ENCODE assay signal across 20 mouse cellular contexts in genomic region chr4:131493726-131494125, GRCm38 (mm10).
DNase-seq lines count a peak whose midpoint lies in the region; ATAC-seq lines count a peak whose summit lies in the region.
"Had no signal": no experiment of that assay in that cellular context is flagged by ENCODE, and none has a peak within 500 bp of the region (broad histone marks: within the 10 kb centered on the region; RNA-seq: fewer than 3 reads in every experiment).

No protein-coding gene starts in this region.

- H3K4me3 ChIP-seq in midbrain, embryonic 12.5 days: no peak overlapping the region
- no peak overlapping the region for H3K4me3 ChIP-seq in midbrain, embryonic 11.5 days (ENCODE audit: low read depth, low read length)
- no peak overlapping the region for H3K4me3 ChIP-seq in midbrain, embryonic 14.5 days (replicated peaks; ENCODE audit: low read depth, low read length)
- H3K4me3 ChIP-seq: heart, embryonic 10.5 days; left cerebral cortex, adult 2 months had no signal

- no peaks in the 10 kb centered on the region for H3K36me3 ChIP-seq in midbrain, embryonic 12.5 days
- H3K36me3 ChIP-seq in midbrain, embryonic 11.5 days (ENCODE audit: control insufficient read depth, insufficient read depth, low read length): no peaks in the 10 kb centered on the region
- H3K36me3 ChIP-seq in midbrain, embryonic 14.5 days (ENCODE audit: control insufficient read depth, insufficient read depth, low read length): no peaks in the 10 kb centered on the region
- H3K36me3 ChIP-seq: heart, embryonic 10.5 days had no signal

- no peaks in the 10 kb centered on the region; the same call in 1 of the 2 replicates for H3K27me3 ChIP-seq in midbrain, embryonic 12.5 days
- H3K27me3 ChIP-seq in midbrain, embryonic 11.5 days (ENCODE audit: control insufficient read depth, insufficient read depth, low read length): no peaks in the 10 kb centered on the region
- H3K27me3 ChIP-seq in midbrain, embryonic 14.5 days (ENCODE audit: control insufficient read depth, insufficient read depth, low read length): no peaks in the 10 kb centered on the region

- DNase-seq in cerebellum, postnatal 10 days: peak; percentile 58 to 66
- no peak for DNase-seq in midbrain, embryonic 11.5 days (ENCODE audit: low spot score, missing footprints)
- DNase-seq in midbrain, embryonic 14.5 days: peak; percentile 70
- DNase-seq in gastrocnemius, adult 8-10 months (ENCODE audit: low spot score in 2 of 2): no peak
- DNase-seq in natural killer cell, adult 2 months (ENCODE audit: low spot score in 2 of 2): no peak
- DNase-seq in urinary bladder, postnatal 36 days (ENCODE audit: low spot score in 2 of 2): no peak
- DNase-seq: adrenal gland, postnatal 10 days; cerebellum, adult 11-12 months; kidney, adult 2 months; kidney, postnatal 14 days; left cerebral cortex, postnatal 4 days; liver; thymus, adult 2 months had no signal

- H3K4me1 ChIP-seq in midbrain, embryonic 12.5 days: peaks cover 17% of the 10 kb centered on the region
- peaks cover 3% of the 10 kb centered on the region for H3K4me1 ChIP-seq in midbrain, embryonic 11.5 days (ENCODE audit: control insufficient read depth, insufficient read depth, low read length)
- H3K4me1 ChIP-seq in midbrain, embryonic 14.5 days (ENCODE audit: control insufficient read depth, insufficient read depth, low read length): peaks cover 28% of the 10 kb centered on the region

- H3K9ac ChIP-seq in midbrain, embryonic 12.5 days (replicated peaks): no peak overlapping the region
- H3K9ac ChIP-seq in midbrain, embryonic 11.5 days (ENCODE audit: low read length): no peak overlapping the region
- H3K9ac ChIP-seq in midbrain, embryonic 14.5 days (replicated peaks; ENCODE audit: low read length): no peak overlapping the region

- H3K9me3 ChIP-seq in midbrain, embryonic 12.5 days: no peaks in the 10 kb centered on the region
- no peaks in the 10 kb centered on the region for H3K9me3 ChIP-seq in midbrain, embryonic 11.5 days (ENCODE audit: control insufficient read depth, low read length)
- H3K9me3 ChIP-seq in midbrain, embryonic 14.5 days (ENCODE audit: control insufficient read depth, low read length): no peaks in the 10 kb centered on the region
- H3K9me3 ChIP-seq: heart, embryonic 10.5 days had no signal

- WGBS in midbrain, embryonic 12.5 days: 54% methylated on average over 4 of the region's 4 CpGs
- 62% methylated on average over 4 of the region's 4 CpGs for WGBS in midbrain, embryonic 11.5 days
- WGBS in midbrain, embryonic 14.5 days: 36% methylated on average over 4 of the region's 4 CpGs

- H3K27ac ChIP-seq in midbrain, embryonic 12.5 days (replicated peaks): no peak overlapping the region
- H3K27ac ChIP-seq in midbrain, embryonic 11.5 days (ENCODE audit: low read depth, low read length): no peak overlapping the region
- 0 out of 2 replicates have a peak overlapping the region, but pooled peaks have one; percentile 32 for H3K27ac ChIP-seq in midbrain, embryonic 14.5 days (replicated peaks; ENCODE audit: low read depth, low read length)
- H3K27ac ChIP-seq: heart, embryonic 10.5 days; left cerebral cortex, adult 2 months had no signal

- ATAC-seq in cerebellum, adult (ENCODE audit: insufficient number of reproducible peaks, low FRiP score, low TSS enrichment): no peak
- 0 out of 2 replicates have a peak, but pooled peaks have one; percentile 23 for ATAC-seq in midbrain, embryonic 12.5 days (ENCODE audit: low FRiP score, low read depth)
- no peak for ATAC-seq in midbrain, embryonic 11.5 days (ENCODE audit: low FRiP score)
- peak; percentile 50; the same call in 1 of the 2 replicates for ATAC-seq in midbrain, embryonic 14.5 days (ENCODE audit: low FRiP score, low TSS enrichment)
- ATAC-seq: activated CD4-positive, CD25-positive, alpha-beta regulatory T cell, adult 4 months; lung, postnatal 0 days; Patski had no signal

- no peak overlapping the region for H3K4me2 ChIP-seq in midbrain, embryonic 12.5 days (replicated peaks)
- H3K4me2 ChIP-seq in midbrain, embryonic 11.5 days: no peak overlapping the region
- no peak overlapping the region for H3K4me2 ChIP-seq in midbrain, embryonic 14.5 days (ENCODE audit: low read length)

Comparison
In these comparisons a context has a peak if more than half of its experiments do, and no peak if none do; other contexts are left out.
1. DNase-seq: peak in cerebellum, postnatal 10 days (2 of 2) and midbrain, embryonic 14.5 days (single experiment); none in midbrain, embryonic 11.5 days (single experiment), gastrocnemius, adult 8-10 months (0 of 2), natural killer cell, adult 2 months (0 of 2) and urinary bladder, postnatal 36 days (0 of 2).
2. ATAC-seq: peak in midbrain, embryonic 12.5 days (single experiment) and midbrain, embryonic 14.5 days (single experiment); none in cerebellum, adult (single experiment) and midbrain, embryonic 11.5 days (single experiment).